Mouse (Mus musculus) CD4-positive, CD25-positive, alpha-beta regulatory T cell, adult 4 months (primary cell): ENCODE data around the gene Gm2a. TPM values are rescaled to one million over a fixed set of nuclear protein-coding genes. Genes with fewer than 3 reads are reported as not detected.
A peak's percentile ranks its signal among the peaks of the same experiment; 100 is the strongest.
"Not testable (repeated sequence)": the region's sequence is repeated elsewhere in the genome, so short reads cannot be mapped to it uniquely, and the experiment has no call there.

Source experiments
- ATAC-seq: one replicate; pipeline ENCODE4 v1.8.0; 2017
- polyA plus RNA-seq, 2 experiments: library from polyadenylated mRNA; unstranded; fragments of 100-300 nt; shearing (Covaris generic); gene quantifications; one replicate each; pipeline ENCODE4 v1.2.1; 2017

Gm2a gene
- 100 to 1,000 TPM; 162 to 185 TPM for polyA plus RNA-seq

- ATAC-seq: peak; percentile 95
Measured at GRCm38 (mm10) chr11:55097463-55098188, at the start of gene Gm2a. Gm2a (plus strand) TSS chr11:55098115.

- ATAC-seq: no peak
Measured at GRCm38 (mm10) chr11:55050837-55051510, 46.9 kb upstream of the Gm2a start.

DNA sequence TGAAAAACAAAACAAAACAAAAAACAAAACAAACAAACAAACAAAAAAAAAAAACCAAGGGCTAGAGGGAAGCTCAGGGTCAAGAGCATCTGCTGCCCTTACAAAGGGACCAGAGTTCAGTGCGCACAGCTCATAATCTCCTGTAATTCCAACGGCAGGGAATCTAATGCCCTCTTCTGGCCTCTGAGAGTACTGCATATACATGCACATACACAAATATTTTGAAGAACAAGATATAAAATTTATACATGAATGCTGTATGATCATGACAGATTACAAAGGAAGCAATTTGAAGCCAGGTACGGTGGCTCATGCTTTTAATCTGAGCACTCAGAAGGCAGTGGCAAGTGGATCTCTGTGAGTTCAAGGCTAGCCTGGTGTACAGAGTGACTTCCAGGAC, 40.4 kb upstream of the Gm2a start:
- no peak for ATAC-seq

DNA sequence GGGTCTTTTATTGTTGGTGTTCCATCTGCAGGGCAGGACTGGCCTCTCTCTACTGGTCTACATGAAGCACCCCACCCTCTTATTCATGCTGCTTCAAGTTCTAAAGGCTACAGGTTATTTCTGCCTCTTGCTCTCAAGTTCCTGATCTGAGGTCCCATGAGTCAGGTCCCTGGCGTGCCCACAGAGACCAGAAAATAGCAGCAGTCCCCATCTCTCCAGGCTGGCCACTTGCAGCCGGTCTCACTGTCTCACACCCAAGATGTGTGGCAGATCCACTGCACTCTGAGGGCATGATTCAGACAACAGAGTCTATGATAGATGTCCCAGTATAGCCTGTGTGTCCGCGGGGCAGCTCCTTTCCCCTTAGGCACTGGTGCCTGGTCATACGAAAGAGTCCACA, 37.1 kb upstream of the Gm2a start:
- no peak for ATAC-seq

DNA sequence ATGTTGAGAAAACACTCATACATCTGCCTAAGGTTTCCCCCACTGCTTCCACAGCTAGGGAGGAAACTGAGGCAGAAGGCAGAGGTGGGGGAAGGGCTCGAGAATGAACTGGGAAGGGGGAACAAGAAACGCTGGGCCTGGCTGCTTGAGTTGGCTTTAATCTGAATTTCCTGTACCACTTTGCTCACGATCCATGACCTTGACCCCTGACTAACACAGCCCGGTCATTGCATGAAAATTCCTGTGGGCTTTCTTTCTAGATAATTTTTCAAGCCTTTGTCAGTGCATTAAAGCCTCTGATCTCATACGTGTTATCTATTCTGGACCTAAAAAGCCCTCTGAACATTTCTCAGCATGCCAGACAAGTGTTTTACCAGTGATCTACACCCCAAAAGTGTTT, 35.1 kb upstream of the Gm2a start:
- ATAC-seq: no peak

DNA sequence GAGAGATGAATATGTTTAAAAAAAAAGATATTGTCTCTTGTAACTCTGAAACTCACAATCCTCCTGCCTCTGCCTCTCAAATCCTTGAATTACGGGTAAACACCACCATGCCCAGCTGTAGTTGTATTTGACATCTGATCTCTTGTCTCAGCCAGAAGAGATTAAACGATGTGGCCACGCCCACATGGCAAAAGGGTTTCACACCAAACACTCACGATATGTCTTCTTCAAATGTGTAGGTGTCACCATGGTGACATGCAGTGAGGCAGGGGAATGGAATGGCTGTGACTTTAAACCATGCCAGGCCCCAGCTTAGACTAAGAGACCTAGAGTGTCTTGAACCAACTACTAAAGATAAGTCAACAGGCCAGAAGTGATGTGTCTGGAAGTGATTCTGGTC, 31.0 kb upstream of the Gm2a start:
- ATAC-seq: peak; percentile 78

DNA sequence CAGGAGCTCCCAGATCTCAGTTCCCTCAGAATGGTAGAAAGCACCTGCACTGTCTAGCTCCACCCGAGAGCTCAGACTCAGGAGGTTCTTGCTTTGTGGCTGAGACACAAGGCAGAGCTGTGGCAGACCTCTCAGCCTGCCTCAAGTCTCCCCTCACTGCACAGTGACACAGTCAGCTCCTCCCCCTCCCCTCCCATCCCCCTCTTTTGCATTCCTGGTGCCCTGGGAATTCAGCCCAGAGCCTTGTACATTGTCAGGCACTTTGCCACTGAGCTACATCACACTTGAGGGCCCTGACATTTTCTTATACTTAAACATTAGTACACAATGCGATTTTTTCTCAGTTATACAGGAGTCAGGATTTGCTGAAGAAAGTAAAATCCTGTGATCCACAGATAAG, 28.9 kb upstream of the Gm2a start:
- no peak for ATAC-seq

DNA sequence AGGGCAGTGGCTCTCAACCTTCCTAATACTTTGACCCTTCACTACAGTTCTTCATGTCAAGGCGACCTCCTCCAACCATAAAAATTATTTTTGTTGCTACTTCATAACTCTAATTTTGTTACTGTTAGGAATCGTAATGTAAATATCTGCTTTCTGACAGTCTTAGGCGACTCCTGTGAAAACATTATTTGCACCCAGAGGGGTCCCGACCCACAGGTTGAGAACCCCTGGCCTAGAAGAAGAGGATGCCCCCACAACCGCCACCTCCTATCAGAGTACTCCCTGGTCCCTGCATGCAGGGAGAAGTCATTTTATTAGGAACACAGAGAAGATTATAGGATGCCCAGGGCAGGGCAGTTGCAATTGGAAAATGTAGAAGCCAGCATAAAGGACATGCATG, 26.6 kb upstream of the Gm2a start:
- no peak for ATAC-seq

GRCm38 (mm10) chr11:55072467-55072866, 25.4 kb upstream of the Gm2a start:
- peak; percentile 74 for ATAC-seq

- no peak for ATAC-seq
Measured at GRCm38 (mm10) chr11:55073191-55073590, 24.7 kb upstream of the Gm2a start.

GRCm38 (mm10) chr11:55075602-55076001, 22.3 kb upstream of the Gm2a start:
- ATAC-seq: no peak

DNA sequence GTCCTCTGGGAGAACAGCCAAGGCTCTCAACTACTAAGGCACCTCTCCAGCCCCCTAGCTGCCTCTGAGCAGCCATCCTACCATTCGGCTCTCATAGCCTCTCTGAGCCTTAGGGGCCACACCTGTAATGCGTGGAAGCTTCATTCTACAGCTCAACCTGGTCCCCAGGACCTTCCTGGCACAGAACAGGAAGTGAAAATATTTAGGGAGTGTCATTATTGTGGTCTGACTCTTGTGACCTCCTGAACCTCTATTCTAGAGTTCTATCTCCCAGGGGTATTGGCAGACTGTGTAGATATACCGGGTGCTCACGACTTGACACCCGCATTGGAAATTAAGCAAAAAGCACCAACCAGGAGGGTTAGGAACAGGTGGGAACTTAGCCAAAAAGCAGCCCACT, 21.7 kb upstream of the Gm2a start:
- no peak for ATAC-seq

DNA sequence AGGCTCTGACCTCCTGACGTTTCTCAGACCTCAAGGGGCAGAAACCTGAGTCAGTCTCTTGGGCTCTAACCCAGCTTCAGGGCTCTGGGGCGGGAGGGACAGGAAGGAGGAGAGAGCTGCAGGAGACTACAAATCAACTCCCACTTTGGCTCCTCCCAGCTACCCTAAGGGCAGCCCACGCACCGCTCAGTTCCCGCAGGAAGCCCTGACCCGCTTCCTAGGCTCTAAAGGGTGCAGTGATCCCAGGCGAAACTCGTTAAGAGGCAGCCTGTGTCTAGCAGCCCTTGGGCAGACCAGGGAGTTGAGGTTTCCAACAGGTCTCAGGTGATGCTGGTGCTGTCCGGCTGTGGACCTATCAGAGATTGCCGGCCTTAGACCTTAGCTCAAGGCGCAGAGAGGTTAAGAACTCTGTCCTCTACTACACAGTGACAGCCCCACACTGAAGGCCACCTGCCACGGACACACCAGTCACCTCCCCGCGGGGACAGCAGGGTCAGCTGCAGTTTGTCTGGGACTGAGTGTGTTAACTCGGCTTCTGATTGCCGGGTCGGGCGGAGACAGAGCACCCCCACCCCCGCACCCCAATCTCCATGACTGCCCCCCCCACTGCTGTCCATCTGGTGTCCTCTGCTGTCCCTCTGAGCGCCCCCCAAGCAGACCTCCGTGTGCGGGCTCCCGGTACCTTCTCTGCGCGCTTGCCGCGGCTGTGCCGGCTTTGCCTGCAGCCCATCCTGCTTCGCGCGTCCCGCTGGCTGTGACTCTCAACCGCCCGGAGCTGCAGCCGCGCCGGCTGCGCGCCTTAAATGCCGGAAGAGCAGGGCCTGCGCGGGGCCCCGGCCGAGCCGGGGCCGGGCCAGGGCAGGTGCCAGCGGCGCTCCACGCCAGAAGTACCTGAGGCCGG, 20.3 kb upstream of the Gm2a start, which contains the start of gene Ccdc69:
TSS of gene Ccdc69 (minus strand) at position 801 of the 901 bp plus-strand sequence.
- ATAC-seq: peak; percentile 81

GRCm38 (mm10) chr11:55078502-55078901, 19.4 kb upstream of the Gm2a start:
- ATAC-seq: peak; percentile 6

DNA sequence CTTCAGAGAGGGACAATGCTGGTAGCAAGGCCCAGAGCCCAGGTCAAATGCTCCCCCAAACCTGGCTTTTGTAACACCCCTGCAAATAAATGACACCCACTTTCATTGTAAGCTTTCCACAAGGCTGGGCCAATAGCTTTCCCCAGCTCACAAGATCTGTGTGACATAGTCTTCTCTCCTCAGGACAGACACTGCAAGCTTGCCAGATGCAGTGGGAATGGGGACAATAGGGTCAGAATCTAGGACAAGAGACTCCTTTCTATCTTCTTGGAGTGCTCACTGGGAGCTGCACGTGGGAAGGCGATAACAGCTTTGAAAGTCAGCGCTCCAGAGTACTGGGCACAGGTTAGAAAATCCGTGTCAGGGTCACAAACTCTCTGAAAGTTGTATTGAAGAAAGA, 18.7 kb upstream of the Gm2a start:
- no peak for ATAC-seq

GRCm38 (mm10) chr11:55081206-55081605, 16.7 kb upstream of the Gm2a start:
- ATAC-seq: no peak

DNA sequence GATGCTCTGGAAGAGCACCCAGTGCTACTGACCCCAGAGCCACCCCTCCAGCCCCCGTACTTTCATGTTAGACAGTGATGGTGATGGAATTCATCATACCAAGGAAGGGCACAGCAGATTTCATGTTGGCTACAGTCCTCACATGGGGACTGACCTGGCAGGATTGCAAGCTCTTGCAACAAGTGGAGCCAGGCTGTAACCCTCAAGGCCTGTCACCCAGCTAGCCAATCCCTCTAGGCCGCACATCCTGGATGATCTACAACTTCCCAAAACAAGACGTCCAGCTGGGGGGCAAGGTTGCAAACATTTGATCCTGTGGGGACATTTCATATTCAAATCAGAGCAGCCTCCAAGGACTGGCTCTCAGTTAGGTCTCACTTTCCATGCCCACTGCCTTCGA, 13.3 kb upstream of the Gm2a start:
- no peak for ATAC-seq

DNA sequence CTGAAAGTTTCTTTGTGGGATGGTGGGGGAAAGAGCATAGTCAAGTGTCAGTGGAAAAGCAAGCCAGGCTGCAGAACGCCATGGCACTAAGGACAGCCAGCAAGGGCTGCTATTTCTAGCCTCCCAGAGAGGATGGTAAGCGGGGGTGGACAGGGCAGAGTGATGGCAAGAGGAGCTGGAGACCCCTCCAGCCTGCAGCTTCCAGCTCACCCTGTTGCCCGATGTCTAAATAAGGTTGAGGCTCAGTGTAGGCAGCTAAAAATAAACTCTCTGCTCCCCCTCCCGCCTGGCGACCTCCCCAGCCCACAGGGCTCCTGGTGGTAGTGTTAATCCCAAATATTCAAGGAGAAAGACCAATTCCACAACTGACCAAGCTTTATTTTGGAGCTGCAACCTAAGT, 12.5 kb upstream of the Gm2a start:
- no peak for ATAC-seq

DNA sequence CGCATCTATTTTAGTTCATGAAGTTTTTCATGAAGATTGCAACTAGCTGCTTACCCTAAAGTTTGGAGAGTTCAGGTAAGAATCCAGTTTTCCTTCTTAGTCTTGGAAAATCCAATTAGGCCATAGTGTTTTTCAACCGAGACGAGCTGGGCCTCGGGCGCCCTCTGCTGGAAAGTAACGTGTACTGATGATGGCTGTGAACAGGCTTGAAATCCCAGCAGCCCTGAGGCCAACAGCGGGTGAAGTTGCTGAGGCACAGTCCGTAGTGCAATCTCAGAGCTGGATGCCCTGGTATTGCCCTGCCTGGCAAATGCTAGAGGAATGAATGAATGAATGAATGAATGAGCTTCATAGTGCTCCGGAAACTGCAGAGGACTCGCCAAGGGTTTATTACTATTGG, 10.9 kb upstream of the Gm2a start:
- ATAC-seq: peak; percentile 78

DNA sequence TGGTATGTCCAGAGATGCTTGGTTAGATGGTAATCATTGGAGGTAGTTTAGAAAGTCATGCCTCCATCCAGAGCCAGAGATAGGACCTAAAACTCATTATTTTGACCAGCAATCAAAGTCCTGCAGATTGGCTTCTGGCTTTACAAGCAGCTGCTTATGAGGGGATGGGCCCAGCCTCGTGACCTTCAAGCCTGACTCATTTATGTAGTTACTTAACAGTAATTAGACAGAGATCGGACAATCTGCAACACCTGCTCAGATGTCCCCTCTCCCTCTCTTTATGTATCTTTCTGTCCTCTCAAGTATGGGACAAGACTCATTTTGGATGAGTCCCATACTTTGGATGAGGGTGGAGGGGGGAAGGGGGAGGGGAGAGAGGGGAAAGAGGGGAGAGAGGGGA, 8.0 kb upstream of the Gm2a start:
- no peak for ATAC-seq

GRCm38 (mm10) chr11:55093096-55093495, 4.8 kb upstream of the Gm2a start:
- ATAC-seq: no peak

DNA sequence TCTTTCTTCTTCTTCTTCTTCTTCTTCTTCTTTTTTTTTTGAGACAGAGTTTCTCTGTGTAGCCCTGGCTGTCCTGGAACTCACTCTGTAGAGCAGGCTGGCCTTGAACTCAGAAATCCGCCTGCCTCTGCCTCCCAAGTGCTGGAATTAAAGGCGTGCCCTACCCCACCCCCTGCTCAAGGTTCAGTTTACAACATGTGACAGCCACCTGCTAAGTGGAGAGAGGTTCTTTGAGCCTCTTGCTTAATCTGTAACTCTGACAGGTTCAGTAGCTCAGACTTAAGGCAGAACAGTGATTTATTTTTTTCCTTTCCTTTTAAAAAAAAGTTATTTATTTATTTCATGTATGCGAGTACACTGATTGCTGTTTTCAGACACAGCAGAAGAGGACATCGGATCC, 1.6 kb upstream of the Gm2a start:
- not testable (repeated sequence) for ATAC-seq

- ATAC-seq: no peak
Measured at GRCm38 (mm10) chr11:55096731-55097462, 1.0 kb upstream of the Gm2a start.
